Mouse (Mus musculus): ENCODE data around the gene Rcbtb2.

- TF ChIP-seq CTCF (IDR thresholded peaks at IDR 0.05; ENCODE audit: low read depth) (no peak), EP300 (optimal IDR thresholded peaks at IDR 0.05) (no peak)
Measured at GRCm38 (mm10) chr14:73211477-73211876, 88.6 kb downstream of the Rcbtb2 start.

All from stomach, postnatal 0 days (tissue).